Mouse (Mus musculus) ES-E14 (cell line): ENCODE data around the gene Rab14. TPM values are rescaled to one million over a fixed set of nuclear protein-coding genes. Genes with fewer than 3 reads are reported as not detected.

Source experiments
- DNase-seq: peaks from one replicate; pipeline ENCODE4 v3.0.0-alpha.2; 2013; ENCODE audit warnings: low read depth, low spot score
- H3K27ac ChIP-seq: 2 replicates; pipeline ENCODE4 v1.5.1; 2012; ENCODE audit warnings: low read depth, mild to moderate bottlenecking, low read length, moderate library complexity, mixed read lengths; ENCODE audit not compliant: poor library complexity, insufficient read depth, severe bottlenecking
- H3K36me3 ChIP-seq: 2 replicates; pipeline ENCODE4 v1.6.1; 2012; ENCODE audit warnings: mild to moderate bottlenecking, low read length, moderate library complexity, mixed read lengths; ENCODE audit not compliant: control insufficient read depth, poor library complexity, insufficient read depth, severe bottlenecking
- H3K4me1 ChIP-seq, 2 experiments: fragments of 150-350 bp in 1 of 2; sonication (generic) in 1 of 2; 2 replicates each; pipeline ENCODE4 v1.6.1; 2012; ENCODE audit warnings: low read length in 2 of 2, mild to moderate bottlenecking in 1 of 2, mixed read lengths in 1 of 2; ENCODE audit not compliant: control insufficient read depth in 2 of 2, insufficient read depth in 2 of 2, poor library complexity in 1 of 2
- H3K4me3 ChIP-seq, 2 experiments: fragments of 150-350 bp in 1 of 2; sonication (generic) in 1 of 2; 2 replicates each; pipeline ENCODE4 v1.5.1; 2012; ENCODE audit warnings: low read length in 2 of 2, low read depth in 1 of 2, mild to moderate bottlenecking in 1 of 2, mixed read lengths in 1 of 2; ENCODE audit not compliant: insufficient read depth in 1 of 2, poor library complexity in 1 of 2, severe bottlenecking in 1 of 2
- H3K9ac ChIP-seq: 2 replicates; pipeline ENCODE4 v1.6.1; 2012; ENCODE audit warnings: low read depth, mild to moderate bottlenecking, low read length, mixed read lengths; ENCODE audit not compliant: poor library complexity, insufficient read depth, severe bottlenecking
- H3K9me3 ChIP-seq: fragments of 150-350 bp; sonication (generic); 2 replicates; pipeline ENCODE4 v1.6.1; 2012; ENCODE audit warnings: low read depth, mild to moderate bottlenecking, low read length; ENCODE audit not compliant: control insufficient read depth, insufficient read depth
- CHD2 ChIP-seq: IDR thresholded peaks from 2 replicates; pipeline ENCODE4 v1.6.1; 2014; ENCODE audit warnings: mild to moderate bottlenecking, low read depth, low read length, inconsistent platforms
- HCFC1 ChIP-seq: IDR thresholded peaks from 2 replicates; pipeline ENCODE4 v1.6.1; 2012; ENCODE audit warnings: low read length, inconsistent platforms, borderline replicate concordance; ENCODE audit not compliant: insufficient read depth
- MAFK ChIP-seq: IDR thresholded peaks from 2 replicates; pipeline ENCODE4 v1.6.1; 2014; ENCODE audit warnings: mild to moderate bottlenecking, low read depth, low read length, inconsistent platforms; ENCODE audit not compliant: insufficient read depth
- ZC3H11A ChIP-seq: IDR thresholded peaks from 2 replicates; pipeline ENCODE4 v1.6.1; 2012; ENCODE audit warnings: low read depth, mild to moderate bottlenecking, inconsistent platforms, low read length, borderline replicate concordance
- ZNF384 ChIP-seq: IDR thresholded peaks from 2 replicates; pipeline ENCODE4 v1.6.1; 2012; ENCODE audit warnings: low read depth, low read length, inconsistent platforms
- in situ Hi-C, 2 experiments: fragments of 600-800 bp; cut with MboI; formaldehyde crosslinking; loops; one replicate each; pipeline ENCODE4 v1.15.1; 2025; ENCODE audit warnings: low sequenced_read_pairs in 2 of 2, inconsistent platforms in 1 of 2; ENCODE audit not compliant: unreplicated experiment in 2 of 2
- total RNA-seq: library from RNA; depleted of rRNA; stranded (reverse); fragments of 300-350 nt; gene quantifications from 2 replicates; pipeline ENCODE4 v1.2.3, GENCODE M21; 2012

Rab14 gene
- total RNA-seq, 1 experiment, result 39.5 TPM

GRCm38 (mm10) chr2:35171341-35171861, 29.5 kb downstream of the Rab14 start:
- no peak overlapping the region for H3K4me3 ChIP-seq
- H3K9ac ChIP-seq, result no peak overlapping the region
- no peaks in the 10 kb centered on the region for H3K4me1 ChIP-seq
- in situ Hi-C loops, result no loop called here
- no peaks in the 10 kb centered on the region for H3K9me3 ChIP-seq
- no peak overlapping the region for H3K27ac ChIP-seq
- H3K36me3 ChIP-seq, result peaks cover 49% of the 10 kb centered on the region
- no peak for TF ChIP-seq HCFC1
- no peak for TF ChIP-seq ZC3H11A
- TF ChIP-seq ZNF384, result no peak
- no peak for TF ChIP-seq CHD2
- no peak for DNase-seq

- TF ChIP-seq MAFK (no peak), CHD2 (no peak), ZNF384 (no peak), HCFC1 (no peak), ZC3H11A (no peak)
- H3K36me3 ChIP-seq, result peaks cover 54% of the 10 kb centered on the region
- in situ Hi-C loops, result no loop called here
Measured at GRCm38 (mm10) chr2:35169452-35169851, 31.5 kb downstream of the Rab14 start.

GRCm38 (mm10) chr2:35166816-35167215, 34.1 kb downstream of the Rab14 start:
- Histone ChIP-seq H3K4me1 (no peaks in the 10 kb centered on the region), H3K27ac (no peak overlapping the region), H3K9ac (no peak overlapping the region), H3K36me3 (peaks cover 46% of the 10 kb centered on the region), H3K9me3 (no peaks in the 10 kb centered on the region), H3K4me3 (no peak overlapping the region)
- TF ChIP-seq ZNF384 (no peak), HCFC1 (no peak), MAFK (no peak), ZC3H11A (no peak), CHD2 (no peak)
- DNase-seq, result no peak
- in situ Hi-C loops, result no loop called here

More at GRCm38 (mm10) chr2:35169452-35169851, 31.5 kb downstream of the Rab14 start:
- DNase-seq, result no peak
- no peak overlapping the region for H3K4me3 ChIP-seq
- H3K9me3 ChIP-seq, result no peaks in the 10 kb centered on the region
- no peaks in the 10 kb centered on the region for H3K4me1 ChIP-seq
- H3K27ac ChIP-seq, result no peak overlapping the region
- H3K9ac ChIP-seq, result no peak overlapping the region

DNA sequence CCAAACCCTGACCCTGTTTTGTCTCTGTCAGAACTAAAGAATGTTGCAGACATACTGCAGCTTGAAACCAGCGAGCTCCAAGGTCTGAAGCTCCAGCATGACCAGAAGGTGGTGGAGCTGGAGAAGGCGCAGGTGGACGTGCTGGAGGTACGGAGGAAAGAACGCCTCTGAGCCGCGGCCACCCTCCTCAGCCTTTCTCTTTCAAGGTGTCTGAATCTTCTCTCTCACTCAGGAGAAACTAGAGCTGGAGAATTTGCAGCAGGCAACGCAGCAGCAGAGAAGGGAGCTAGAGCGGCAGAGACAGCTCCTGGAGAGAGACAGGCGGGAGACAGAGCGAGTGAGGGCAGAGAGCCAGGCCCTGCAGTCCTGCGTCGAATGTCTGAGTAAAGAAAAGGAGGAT, 35.5 kb downstream of the Rab14 start:
- H3K36me3 ChIP-seq, result peaks cover 37% of the 10 kb centered on the region
- H3K4me1 ChIP-seq, result no peaks in the 10 kb centered on the region; a peak in 1 of 4 replicates
- TF ChIP-seq HCFC1 (no peak), ZNF384 (no peak), MAFK (no peak), ZC3H11A (no peak), CHD2 (no peak)
- in situ Hi-C loops, result no loop called here
- no peak overlapping the region for H3K27ac ChIP-seq
- DNase-seq, result no peak
- H3K4me3 ChIP-seq, result no peak overlapping the region
- no peaks in the 10 kb centered on the region for H3K9me3 ChIP-seq
- no peak overlapping the region for H3K9ac ChIP-seq

DNA sequence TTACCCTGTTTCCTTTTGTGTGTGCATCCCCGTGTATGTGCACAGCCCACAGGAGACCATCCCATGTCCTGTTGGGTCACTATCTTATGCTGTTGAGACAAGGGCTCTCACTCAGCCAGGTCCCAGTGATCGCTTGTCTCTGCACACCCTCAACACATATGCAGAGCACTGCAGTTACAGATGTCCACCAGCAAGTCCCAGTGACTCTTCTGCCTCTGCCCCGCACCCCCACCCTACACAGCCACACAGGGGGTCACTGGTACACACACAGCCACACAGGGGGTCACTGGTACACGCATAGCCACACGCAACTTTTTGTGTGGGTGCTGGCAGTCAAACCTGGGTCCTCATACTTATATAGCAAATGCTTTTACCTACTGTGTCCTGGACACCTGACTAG, 37.5 kb downstream of the Rab14 start:
- Histone ChIP-seq H3K9me3 (no peaks in the 10 kb centered on the region), H3K36me3 (peaks cover 31% of the 10 kb centered on the region), H3K27ac (no peak overlapping the region), H3K4me3 (no peak overlapping the region), H3K4me1 (no peaks in the 10 kb centered on the region; a peak in 1 of 4 replicates), H3K9ac (no peak overlapping the region)
- in situ Hi-C loops, result no loop called here
- TF ChIP-seq ZNF384, result no peak
- DNase-seq, result no peak
